Mouse (Mus musculus) liver, embryonic 11.5 days (tissue): ENCODE measurements around the gene Olfr1463. TPM values are rescaled to one million over a fixed set of nuclear protein-coding genes. Genes with fewer than 3 reads are reported as not detected.

Source experiments
- ATAC-seq: fragments of 200-750 bp; cut with Nextera tagmentation; replicated peaks from 2 replicates; pipeline ENCODE4 v1.8.0; 2017; ENCODE audit warnings: moderate number of reproducible peaks, mild to moderate bottlenecking, moderate TSS enrichment, moderate library complexity; ENCODE audit not compliant: low FRiP score
- DNase-seq: peaks from one replicate; pipeline ENCODE4 v3.0.0-alpha.2; 2017; ENCODE audit warnings: low spot score
- H3K27ac ChIP-seq: fragments of 300-500 bp; sonication (generic); 2 replicates; pipeline ENCODE4 v1.5.1; 2014; ENCODE audit warnings: mild to moderate bottlenecking, low read depth, low read length, control low read depth
- H3K27me3 ChIP-seq: fragments of 300-500 bp; sonication (generic); replicated peaks from 2 replicates; pipeline ENCODE4 v1.6.1; 2014; ENCODE audit warnings: low read length, mixed read lengths; ENCODE audit not compliant: control insufficient read depth, insufficient read depth
- H3K36me3 ChIP-seq: fragments of 300-500 bp; sonication (generic); 2 replicates; pipeline ENCODE4 v1.6.1; 2014; ENCODE audit warnings: mild to moderate bottlenecking, low read length, moderate library complexity, mixed read lengths; ENCODE audit not compliant: control insufficient read depth, insufficient read depth
- H3K4me1 ChIP-seq: fragments of 300-500 bp; sonication (generic); replicated peaks from 2 replicates; pipeline ENCODE4 v1.6.1; 2014; ENCODE audit warnings: low read length, mixed read lengths; ENCODE audit not compliant: control insufficient read depth, insufficient read depth
- H3K4me2 ChIP-seq: fragments of 300-500 bp; sonication (generic); 2 replicates; pipeline ENCODE4 v1.6.1; 2014; ENCODE audit warnings: mild to moderate bottlenecking, control low read depth, moderate library complexity
- H3K4me3 ChIP-seq: fragments of 300-500 bp; sonication (generic); 2 replicates; pipeline ENCODE4 v1.5.1; 2014; ENCODE audit warnings: low read depth, low read length, control low read depth
- H3K9ac ChIP-seq: fragments of 300-500 bp; sonication (generic); 2 replicates; pipeline ENCODE4 v1.6.1; 2014; ENCODE audit warnings: low read depth, low read length, control low read depth
- H3K9me3 ChIP-seq: fragments of 300-500 bp; sonication (generic); 2 replicates; pipeline ENCODE4 v1.6.1; 2016; ENCODE audit warnings: low read length, inconsistent platforms, mixed read lengths; ENCODE audit not compliant: control insufficient read depth
- WGBS: fragments of 180-500 bp; shearing (Covaris S2); extraction: QIAGEN DNeasy Blood & Tissue Kit; methylation state at CpG from one replicate; pipeline ENCODE4 v1.1.7; 2014; 5-methylcytosine and 5-hydroxymethylcytosine counted together
- polyA plus RNA-seq: library from polyadenylated mRNA; unstranded; fragments of >200 nt; fragmentation: Nextera tagmentation; extraction: Ambion mirVana; gene quantifications from 2 replicates; pipeline ENCODE4 v1.2.1, GENCODE M21; 2014

The Olfr1463 gene
- not detected in 2 replicates for polyA plus RNA-seq

- H3K4me2 ChIP-seq: no peak within 1 kb of the TSS
- no peak within 1 kb of the TSS for H3K27ac ChIP-seq
- H3K4me3 ChIP-seq: no peak within 1 kb of the TSS
- no peaks in the 10 kb centered on the region for H3K36me3 ChIP-seq
- no peak within 1 kb of the TSS for H3K9ac ChIP-seq
- no peak for DNase-seq
- no peak for ATAC-seq
- H3K4me1 ChIP-seq: no peaks in the 10 kb centered on the region
- H3K9me3 ChIP-seq: peaks cover 5% of the 10 kb centered on the region
- H3K27me3 ChIP-seq: no peaks in the 10 kb centered on the region
Observed at GRCm38 (mm10) chr19:13231028-13231427, at the start of gene Olfr1463. Gene Olfr1463, plus strand, starts transcription at chr19:13231328.

- DNase-seq: no peak
- Histone ChIP-seq H3K9me3 (0 out of 2 replicates have a peak, but pooled peaks cover 5% of the 10 kb centered on the region), H3K27ac (no peak within 1 kb of the TSS), H3K4me1 (no peaks in the 10 kb centered on the region), H3K4me2 (no peak within 1 kb of the TSS), H3K27me3 (no peaks in the 10 kb centered on the region), H3K36me3 (no peaks in the 10 kb centered on the region), H3K4me3 (no peak within 1 kb of the TSS), H3K9ac (no peak within 1 kb of the TSS)
- no peak for ATAC-seq
- WGBS: 67% methylated on average over 1 of the region's 1 CpGs
Observed at GRCm38 (mm10) chr19:13185434-13185833, 45.7 kb upstream of the Olfr1463 start, which contains the start of gene Olfr1462. Gene Olfr1462, plus strand, starts transcription at chr19:13185734.

GRCm38 (mm10) chr19:13221666-13222065 lies 9.5 kb upstream of the Olfr1463 start:
- no peak overlapping the region for H3K9ac ChIP-seq
- DNase-seq (no peak), ATAC-seq (no peak)
- H3K27ac ChIP-seq: no peak overlapping the region
- no peaks in the 10 kb centered on the region; the same call in 1 of the 2 replicates for H3K9me3 ChIP-seq
- H3K36me3 ChIP-seq: no peaks in the 10 kb centered on the region
- no peak overlapping the region for H3K4me3 ChIP-seq
- H3K4me2 ChIP-seq: no peak overlapping the region
- H3K27me3 ChIP-seq: no peaks in the 10 kb centered on the region
- H3K4me1 ChIP-seq: no peaks in the 10 kb centered on the region
- WGBS: 85% methylated on average over 11 of the region's 11 CpGs

Other genes starting within 250 kb of the Olfr1463 start
- not detected in 2 replicates for gene Olfr1451, start 236.3 kb upstream of the Olfr1463 start, polyA plus RNA-seq
- not detected in 2 replicates for gene Olfr1453, start 203.0 kb upstream of the Olfr1463 start, polyA plus RNA-seq
- gene Olfr1454, start 170.7 kb upstream of the Olfr1463 start, polyA plus RNA-seq: not detected in 2 replicates
- gene Olfr1457, start 133.4 kb upstream of the Olfr1463 start, polyA plus RNA-seq: not detected in 2 replicates
- not detected in 2 replicates for gene Olfr1458, start 124.6 kb upstream of the Olfr1463 start, polyA plus RNA-seq
- gene Olfr1459, start 81.8 kb upstream of the Olfr1463 start, polyA plus RNA-seq: not detected in 2 replicates
- not detected in 2 replicates for gene Olfr1461, start 68.3 kb upstream of the Olfr1463 start, polyA plus RNA-seq
- not detected in 2 replicates for gene Olfr1462, start 45.6 kb upstream of the Olfr1463 start, polyA plus RNA-seq
- gene Olfr1465, start 84.2 kb downstream of the Olfr1463 start, polyA plus RNA-seq: not detected in 2 replicates
- gene Olfr1466, start 107.5 kb downstream of the Olfr1463 start, polyA plus RNA-seq: not detected in 2 replicates
- gene Olfr1467, start 130.9 kb downstream of the Olfr1463 start, polyA plus RNA-seq: not detected in 2 replicates
- not detected in 2 replicates for gene Olfr1469, start 176.5 kb downstream of the Olfr1463 start, polyA plus RNA-seq
- not detected in 2 replicates for gene Olfr1471, start 212.1 kb downstream of the Olfr1463 start, polyA plus RNA-seq
- not detected in 2 replicates for gene Olfr1472, start 224.8 kb downstream of the Olfr1463 start, polyA plus RNA-seq
- gene Olfr1474, start 238.2 kb downstream of the Olfr1463 start, polyA plus RNA-seq: not detected in 2 replicates
- not detected in 2 replicates for gene Olfr1475, start 248.9 kb downstream of the Olfr1463 start, polyA plus RNA-seq